Mouse (Mus musculus): Measurements from ENCODE around the gene Krt87.

Gene Krt87

GRCm38 (mm10) chr15:101418950-101419349 is 19.7 kb downstream of the Krt87 start:
- DNase-seq (ENCODE audit: low spot score in 2 of 2): no peak

GRCm38 (mm10) chr15:101414807-101415565 is 23.6 kb downstream of the Krt87 start:
- no peak for DNase-seq (ENCODE audit: low spot score in 2 of 2)

GRCm38 (mm10) chr15:101413916-101414635 is 24.5 kb downstream of the Krt87 start:
- DNase-seq (ENCODE audit: low spot score in 2 of 2): no peak

GRCm38 (mm10) chr15:101412188-101412587 is 26.4 kb downstream of the Krt87 start:
- no peak for DNase-seq (ENCODE audit: low spot score in 2 of 2)

DNA sequence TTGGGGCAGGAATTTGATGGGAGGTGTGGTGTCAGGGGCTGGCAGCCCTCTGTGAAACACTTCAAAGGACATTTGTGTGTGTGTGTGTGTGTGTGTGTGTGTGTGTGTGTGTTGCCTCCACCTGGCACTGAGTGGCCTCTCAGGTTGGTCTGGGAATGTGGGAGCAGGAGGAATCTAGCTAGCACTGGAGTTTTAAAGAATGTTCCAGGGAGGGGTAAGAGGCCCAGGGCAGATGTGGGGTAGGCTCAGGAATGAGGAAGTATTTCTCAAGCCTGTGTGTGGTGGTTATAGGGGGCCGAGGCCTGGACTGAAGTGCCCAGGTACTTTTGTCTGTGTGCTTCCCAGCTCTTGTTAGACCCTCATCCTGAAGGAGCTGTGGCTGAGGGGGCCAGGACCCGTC is 27.8 kb downstream of the Krt87 start, which contains the start of gene Krt7:
Gene Krt7, plus strand, starts transcription at position 269 of the 400 bp plus-strand sequence.
- DNase-seq (ENCODE audit: low spot score in 2 of 2): no peak

- no peak for DNase-seq (ENCODE audit: low spot score in 2 of 2)
Measured at GRCm38 (mm10) chr15:101398269-101398668, 40.3 kb downstream of the Krt87 start.

DNA sequence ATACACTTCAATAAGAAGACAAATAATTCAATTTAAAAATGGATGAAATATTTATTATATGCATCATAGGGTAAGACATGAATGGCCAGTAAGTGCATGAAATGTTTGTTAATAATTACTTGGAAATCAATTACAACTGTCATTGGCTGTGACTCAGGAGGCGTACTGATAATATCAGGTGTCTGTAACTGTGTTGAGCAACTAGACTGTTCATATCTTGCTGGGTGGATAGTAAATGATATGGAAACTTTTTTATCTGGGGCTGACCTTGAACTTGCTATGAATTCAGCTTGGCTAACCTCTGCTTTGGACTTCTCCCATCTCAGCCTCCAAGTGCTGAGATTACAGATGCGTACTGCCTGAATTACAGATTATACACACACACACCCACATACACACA is 40.9 kb downstream of the Krt87 start:
- DNase-seq (ENCODE audit: low spot score in 2 of 2): no peak

DNA sequence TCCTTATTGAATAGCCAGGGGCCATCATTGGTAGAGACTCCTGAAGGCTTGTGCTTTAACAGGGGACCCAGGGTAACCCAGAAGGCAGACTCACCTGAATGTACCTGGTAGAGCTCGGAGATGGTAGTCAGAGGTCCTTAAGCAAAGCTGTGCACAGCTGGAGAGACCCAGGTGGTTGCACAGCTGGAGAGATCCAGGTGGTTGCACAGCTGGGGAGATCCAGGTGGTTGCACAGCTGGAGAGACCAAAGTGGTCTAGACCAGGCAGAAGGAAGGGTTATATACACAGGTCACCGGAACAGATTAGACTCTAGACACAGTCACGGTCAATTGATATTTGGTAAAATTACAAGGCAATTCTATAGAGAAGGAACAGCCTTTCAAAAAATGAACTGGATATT is 41.7 kb downstream of the Krt87 start:
- no peak for DNase-seq (ENCODE audit: low spot score in 2 of 2)

- DNase-seq (ENCODE audit: low spot score in 2 of 2): no peak
Measured at GRCm38 (mm10) chr15:101396466-101396865, 42.1 kb downstream of the Krt87 start.

DNA sequence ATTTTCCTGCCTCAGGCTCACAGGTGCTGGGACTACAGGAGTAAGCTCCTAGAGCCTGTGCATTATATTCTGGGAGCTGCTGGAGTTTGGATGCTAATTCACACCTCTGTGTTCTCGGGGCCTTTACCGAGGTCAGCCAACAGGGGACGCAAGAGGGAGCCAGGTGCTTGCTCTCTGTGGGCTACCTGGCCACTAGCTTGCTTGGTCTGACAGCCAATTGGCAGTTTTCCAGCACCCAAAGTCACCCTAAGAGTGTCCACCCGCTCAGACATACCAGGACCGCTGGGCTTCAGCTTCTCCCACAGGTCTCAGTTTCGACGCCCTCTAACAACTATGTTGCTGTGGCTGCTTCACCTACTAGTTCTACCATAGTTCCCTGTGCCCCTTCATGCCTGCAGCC is 43.7 kb downstream of the Krt87 start:
- no peak for DNase-seq (ENCODE audit: low spot score in 2 of 2)

- no peak for DNase-seq (ENCODE audit: low spot score in 2 of 2)
Measured at GRCm38 (mm10) chr15:101392251-101392650, 46.4 kb downstream of the Krt87 start.

GRCm38 (mm10) chr15:101390203-101390602 is 48.4 kb downstream of the Krt87 start:
- no peak for DNase-seq (ENCODE audit: low spot score in 2 of 2)

- DNase-seq (ENCODE audit: low spot score in 2 of 2): no peak
Measured at GRCm38 (mm10) chr15:101388034-101388541, 50.5 kb downstream of the Krt87 start.

- no peak for DNase-seq (ENCODE audit: low spot score in 2 of 2)
Measured at GRCm38 (mm10) chr15:101387176-101387575, 51.4 kb downstream of the Krt87 start.

DNA sequence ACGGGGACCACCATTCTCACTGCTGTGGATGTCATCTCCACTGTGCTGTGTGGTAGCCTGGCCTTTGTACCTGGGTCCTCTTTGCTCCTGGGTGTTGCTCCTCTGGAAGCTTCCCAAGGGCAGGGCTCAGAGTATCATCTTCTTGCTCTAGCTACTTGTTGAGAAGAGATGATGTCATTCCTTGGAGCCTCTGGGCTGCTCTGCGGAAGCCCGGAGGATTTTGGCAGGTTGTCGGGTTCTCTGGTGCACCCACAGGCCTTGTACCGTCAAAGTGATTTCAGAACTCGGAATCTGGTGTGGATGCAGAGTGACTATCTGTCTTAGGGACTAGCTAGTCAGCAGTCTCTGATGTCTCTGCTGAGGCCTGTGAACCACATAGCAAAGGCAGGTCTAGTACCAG is 53.5 kb downstream of the Krt87 start:
- DNase-seq (ENCODE audit: low spot score in 2 of 2): no peak

DNA sequence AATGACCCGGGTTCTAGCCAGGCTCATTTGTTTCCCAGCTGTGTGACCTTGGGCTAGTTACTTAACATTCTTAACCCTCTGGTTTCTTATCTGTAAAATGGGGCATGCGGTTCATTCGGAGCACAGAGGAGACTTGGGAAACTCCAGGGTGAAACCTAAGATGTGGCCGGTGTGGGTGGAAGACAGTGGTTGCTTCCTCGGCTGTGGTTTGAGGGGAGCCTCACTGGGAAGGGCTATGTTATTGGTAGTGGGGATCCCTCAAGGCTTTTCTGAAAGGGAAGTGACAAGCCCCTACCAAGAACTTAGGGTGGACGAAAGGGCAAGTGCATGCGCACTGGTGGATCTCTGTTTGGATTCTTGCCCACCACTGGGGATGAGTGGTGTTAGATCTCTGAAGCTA is 54.0 kb downstream of the Krt87 start:
- no peak for DNase-seq (ENCODE audit: low spot score in 2 of 2)

DNA sequence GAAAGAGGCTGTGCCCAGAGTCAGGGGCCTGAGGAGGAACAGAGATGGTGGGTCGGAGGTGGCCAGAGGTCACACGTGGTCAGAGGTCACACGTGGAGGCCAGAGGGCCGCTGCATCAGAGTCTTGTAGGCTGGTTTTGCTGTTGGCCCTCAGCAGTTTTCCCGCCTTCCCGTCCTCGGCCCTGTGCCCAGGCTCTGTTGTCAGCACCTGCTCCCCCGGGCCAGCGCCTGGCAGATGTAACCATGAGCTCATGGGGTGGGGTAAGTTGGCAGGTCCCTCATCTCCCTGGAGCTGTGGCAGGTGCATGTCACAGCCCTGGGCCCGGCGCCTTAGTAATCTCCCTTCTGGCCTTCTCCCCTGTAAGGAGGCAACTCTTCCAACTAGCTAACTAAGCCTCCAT is 55.8 kb downstream of the Krt87 start:
- no peak for DNase-seq (ENCODE audit: low spot score in 2 of 2)

GRCm38 (mm10) chr15:101381758-101382157 is 56.8 kb downstream of the Krt87 start:
- DNase-seq (ENCODE audit: low spot score in 2 of 2): no peak

Measured in frontal cortex, postnatal 36 days (tissue).